Mouse (Mus musculus): ENCODE data around the gene Frrs1. TPM values are rescaled to one million over a fixed set of nuclear protein-coding genes. Genes with fewer than 3 reads are reported as not detected.

The Frrs1 gene
- polyA plus RNA-seq, 1 experiment from 2014 or later = 7.5 TPM

DNA sequence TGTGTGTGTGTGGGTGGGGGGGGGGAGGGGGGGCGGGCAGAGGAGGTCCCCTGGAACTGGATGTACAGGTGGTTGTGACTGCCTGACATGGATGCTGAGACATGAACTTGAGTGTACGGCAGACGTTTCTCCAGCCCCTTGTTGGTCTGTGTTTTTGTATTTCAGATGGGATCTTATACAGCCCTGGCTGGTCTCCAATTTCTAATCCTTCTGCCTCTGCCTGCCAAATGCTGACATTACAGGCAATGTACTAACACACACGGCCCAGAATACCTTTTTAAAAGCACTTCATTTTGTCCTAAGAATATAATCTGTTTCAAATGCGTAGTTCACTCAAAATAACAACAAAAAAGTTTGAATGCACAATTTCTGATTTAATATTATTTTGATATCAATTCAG, 27.9 kb upstream of the Frrs1 start:
- H3K27ac ChIP-seq (ENCODE audit: low read length) = no peak overlapping the region
- H3K4me1 ChIP-seq (replicated peaks; ENCODE audit: control insufficient read depth, insufficient read depth, low read length) = peaks cover 3% of the 10 kb centered on the region; the same call in 1 of the 2 replicates
- no peaks in the 10 kb centered on the region for H3K9me3 ChIP-seq (ENCODE audit: control insufficient read depth, low read length)
- H3K9ac ChIP-seq (ENCODE audit: low read length) = no peak overlapping the region
- no peak overlapping the region for H3K4me3 ChIP-seq (ENCODE audit: low read length)
- no peaks in the 10 kb centered on the region for H3K36me3 ChIP-seq (ENCODE audit: control insufficient read depth, insufficient read depth, low read length)
- WGBS = 59% methylated on average over 5 of the region's 5 CpGs
- H3K27me3 ChIP-seq (ENCODE audit: control insufficient read depth, insufficient read depth, low read depth, low read length) = no peaks in the 10 kb centered on the region
- H3K4me2 ChIP-seq (ENCODE audit: low read depth, low read length) = no peak overlapping the region
- ATAC-seq (ENCODE audit: low read depth) = no peak

DNA sequence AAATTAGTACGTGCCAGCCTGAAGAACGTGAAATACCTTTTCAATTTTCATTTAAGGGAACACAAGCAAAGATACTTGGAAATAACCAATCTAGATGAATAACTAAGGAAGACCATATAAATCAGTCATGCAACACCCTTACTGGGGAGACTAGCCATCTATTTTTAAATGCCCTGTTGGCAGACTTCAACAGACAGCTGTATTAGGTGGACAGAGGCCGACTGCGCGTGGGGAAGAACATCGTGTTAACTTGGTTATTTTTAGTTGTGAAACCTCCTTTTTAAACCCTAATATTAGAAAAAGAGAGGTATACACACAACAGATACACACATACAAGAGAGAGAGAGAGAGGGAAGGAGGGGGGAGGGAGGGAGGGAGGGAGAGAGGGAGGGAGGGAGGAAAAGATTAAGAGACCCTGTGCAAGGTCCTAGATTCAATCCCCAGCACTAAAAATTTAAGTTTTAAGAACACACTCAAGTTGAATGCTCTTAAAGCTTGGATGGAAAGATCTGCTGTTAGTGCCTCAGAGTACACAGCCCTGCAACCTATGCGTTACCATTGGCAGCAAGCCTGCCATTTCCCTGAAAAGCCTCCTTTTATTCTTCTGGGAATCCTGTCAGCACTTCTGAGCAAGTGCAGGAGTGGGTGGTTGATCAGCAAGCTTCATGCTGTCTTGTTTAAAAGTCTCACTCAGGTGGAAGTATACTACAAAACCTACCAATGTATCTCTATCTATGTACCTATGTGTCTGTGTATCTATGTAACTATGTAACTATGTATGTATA, 26.5 kb upstream of the Frrs1 start:
- Histone ChIP-seq H3K4me3 (ENCODE audit: low read length) (no peak overlapping the region), H3K27ac (ENCODE audit: low read length) (no peak overlapping the region), H3K4me1 (replicated peaks; ENCODE audit: control insufficient read depth, insufficient read depth, low read length) (peaks cover 3% of the 10 kb centered on the region; the same call in 1 of the 2 replicates), H3K9ac (ENCODE audit: low read length) (no peak overlapping the region), H3K36me3 (ENCODE audit: control insufficient read depth, insufficient read depth, low read length) (no peaks in the 10 kb centered on the region), H3K4me2 (ENCODE audit: low read depth, low read length) (no peak overlapping the region), H3K27me3 (ENCODE audit: control insufficient read depth, insufficient read depth, low read depth, low read length) (no peaks in the 10 kb centered on the region), H3K9me3 (ENCODE audit: control insufficient read depth, low read length) (no peaks in the 10 kb centered on the region)
- WGBS = 76% methylated on average over 7 of the region's 7 CpGs
- ATAC-seq (ENCODE audit: low read depth) = no peak

DNA sequence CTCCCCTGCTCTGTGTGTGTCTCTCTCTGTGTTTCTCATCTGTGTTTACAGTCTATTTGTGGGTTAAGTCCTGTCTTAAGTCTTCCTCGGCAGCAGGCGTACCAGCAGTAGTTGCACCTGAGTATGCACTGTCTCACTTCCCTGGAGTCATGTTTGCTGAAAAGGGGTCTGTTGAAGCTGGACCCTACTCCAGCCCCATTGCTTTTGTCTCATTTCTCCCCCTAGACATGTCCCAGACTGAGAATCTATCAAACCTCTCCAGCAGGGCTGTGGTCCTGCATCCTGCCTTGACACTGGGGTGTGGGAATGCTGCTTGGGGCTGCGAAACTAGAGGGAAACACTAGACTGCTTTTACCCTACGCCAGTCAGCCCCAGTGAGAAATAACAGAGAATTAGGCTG, 25.8 kb upstream of the Frrs1 start:
- Histone ChIP-seq H3K27me3 (ENCODE audit: control insufficient read depth, insufficient read depth, low read depth, low read length) (no peaks in the 10 kb centered on the region; the same call in 1 of the 2 replicates), H3K9me3 (ENCODE audit: control insufficient read depth, low read length) (no peaks in the 10 kb centered on the region), H3K4me3 (ENCODE audit: low read length) (no peak overlapping the region), H3K9ac (ENCODE audit: low read length) (no peak overlapping the region), H3K4me2 (ENCODE audit: low read depth, low read length) (no peak overlapping the region), H3K4me1 (replicated peaks; ENCODE audit: control insufficient read depth, insufficient read depth, low read length) (peaks cover 3% of the 10 kb centered on the region; the same call in 1 of the 2 replicates), H3K36me3 (ENCODE audit: control insufficient read depth, insufficient read depth, low read length) (no peaks in the 10 kb centered on the region), H3K27ac (ENCODE audit: low read length) (no peak overlapping the region)
- no peak for ATAC-seq (ENCODE audit: low read depth)
- 76% methylated on average over 4 of the region's 4 CpGs for WGBS

DNA sequence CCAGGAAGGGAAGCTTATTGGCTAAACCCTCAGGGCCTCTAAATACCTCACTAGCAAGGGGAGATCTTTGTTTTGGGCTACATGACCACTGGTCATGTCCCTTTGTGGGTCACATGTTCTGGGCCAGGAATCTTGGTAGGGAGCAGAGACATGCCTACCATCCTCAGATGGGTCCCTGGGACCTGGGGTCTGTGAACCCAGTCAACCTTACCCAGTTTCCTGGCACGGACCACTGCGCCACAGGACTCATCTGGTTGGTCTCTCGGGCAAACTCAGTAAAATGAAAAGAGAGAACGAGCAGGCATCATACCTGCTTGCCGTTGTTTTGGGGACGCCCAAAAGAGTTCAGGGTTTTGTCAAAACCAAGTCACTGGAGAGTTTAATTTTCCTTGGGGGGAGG, 25.0 kb upstream of the Frrs1 start:
- Histone ChIP-seq H3K9ac (ENCODE audit: low read length) (no peak overlapping the region), H3K9me3 (ENCODE audit: control insufficient read depth, low read length) (no peaks in the 10 kb centered on the region), H3K4me2 (ENCODE audit: low read depth, low read length) (no peak overlapping the region), H3K27ac (ENCODE audit: low read length) (no peak overlapping the region), H3K4me1 (replicated peaks; ENCODE audit: control insufficient read depth, insufficient read depth, low read length) (peaks cover 3% of the 10 kb centered on the region; the same call in 1 of the 2 replicates), H3K27me3 (ENCODE audit: control insufficient read depth, insufficient read depth, low read depth, low read length) (no peaks in the 10 kb centered on the region; the same call in 1 of the 2 replicates), H3K4me3 (ENCODE audit: low read length) (no peak overlapping the region), H3K36me3 (ENCODE audit: control insufficient read depth, insufficient read depth, low read length) (no peaks in the 10 kb centered on the region)
- WGBS = 91% methylated on average over 6 of the region's 6 CpGs
- ATAC-seq (ENCODE audit: low read depth) = no peak

DNA sequence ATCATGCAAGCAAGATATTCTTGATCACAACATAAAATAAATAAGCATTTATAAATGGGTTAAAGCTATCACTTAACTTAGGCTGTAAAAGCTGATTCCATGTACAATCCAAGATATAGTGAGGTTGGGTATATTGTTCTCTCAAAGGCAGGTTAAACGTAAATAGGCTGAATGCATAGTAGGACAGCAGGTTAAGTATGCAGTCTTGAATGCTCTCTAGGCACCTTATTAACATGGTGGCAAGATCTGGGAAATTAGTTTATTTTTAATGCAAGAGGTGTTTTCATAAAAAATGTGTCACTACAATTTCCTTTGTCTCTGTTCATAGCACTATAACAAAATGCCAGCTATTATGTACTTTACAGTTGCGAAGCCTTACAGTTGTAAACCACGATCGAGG, 23.9 kb upstream of the Frrs1 start:
- WGBS = 65% methylated on average over 4 of the region's 4 CpGs
- H3K9ac ChIP-seq (ENCODE audit: low read length) = peak overlapping the region; percentile 66
- H3K9me3 ChIP-seq (ENCODE audit: control insufficient read depth, low read length) = no peaks in the 10 kb centered on the region
- H3K4me2 ChIP-seq (ENCODE audit: low read depth, low read length) = peak overlapping the region; percentile 80
- H3K27ac ChIP-seq (ENCODE audit: low read length) = no peak overlapping the region; the same call in 1 of the 2 replicates
- no peak for ATAC-seq (ENCODE audit: low read depth)
- H3K36me3 ChIP-seq (ENCODE audit: control insufficient read depth, insufficient read depth, low read length) = no peaks in the 10 kb centered on the region
- H3K4me1 ChIP-seq (replicated peaks; ENCODE audit: control insufficient read depth, insufficient read depth, low read length) = peaks cover 3% of the 10 kb centered on the region; the same call in 1 of the 2 replicates
- H3K27me3 ChIP-seq (ENCODE audit: control insufficient read depth, insufficient read depth, low read depth, low read length) = no peaks in the 10 kb centered on the region; the same call in 1 of the 2 replicates
- peak overlapping the region; percentile 50; the same call in 1 of the 2 replicates for H3K4me3 ChIP-seq (ENCODE audit: low read length)

DNA sequence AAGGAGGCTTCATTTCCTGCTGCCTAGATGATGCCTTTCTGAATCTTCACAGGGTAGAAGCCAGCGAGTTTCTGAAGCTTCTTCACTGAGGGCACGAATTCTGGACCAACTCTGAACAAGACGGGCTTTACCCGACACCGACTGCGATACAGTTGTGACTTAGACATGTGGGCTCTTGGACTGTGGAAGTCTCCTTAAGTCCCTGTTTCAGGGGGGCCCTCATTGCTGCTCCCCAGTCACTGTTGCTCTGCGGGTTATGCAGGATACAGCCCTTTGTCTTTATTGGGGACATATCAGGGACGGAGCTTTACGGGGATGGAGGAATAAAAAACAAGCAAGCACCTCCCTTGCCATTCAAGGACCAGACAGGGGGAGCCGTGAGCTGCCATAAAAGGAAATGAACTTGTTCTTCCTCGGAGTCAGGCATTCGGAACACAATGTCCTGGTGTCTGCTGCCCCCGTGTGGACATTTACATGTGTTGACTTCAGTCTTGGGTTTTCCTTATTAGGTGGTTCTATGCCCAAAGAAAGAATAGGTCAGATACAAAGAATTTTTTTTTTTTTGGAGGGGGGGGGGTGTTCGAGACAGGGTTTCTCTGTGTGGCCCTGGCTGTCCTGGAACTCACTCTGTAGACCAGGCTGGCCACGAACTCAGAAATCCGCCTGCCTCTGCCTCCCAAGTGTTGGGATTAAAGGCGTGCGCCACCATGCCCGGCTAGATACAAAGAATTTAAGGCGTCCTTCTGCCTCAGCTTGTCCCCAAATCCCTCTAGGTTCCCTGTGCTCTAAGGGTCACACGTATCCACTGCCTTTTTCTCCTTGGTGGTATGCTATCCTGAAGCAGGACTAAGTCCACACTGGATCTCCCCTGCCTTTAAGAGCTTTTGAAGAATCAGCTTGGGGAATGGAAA, 23.2 kb upstream of the Frrs1 start:
- Histone ChIP-seq H3K9ac (ENCODE audit: low read length) (peak overlapping the region; percentile 66), H3K9me3 (ENCODE audit: control insufficient read depth, low read length) (no peaks in the 10 kb centered on the region), H3K4me3 (ENCODE audit: low read length) (peak overlapping the region; percentile 50), H3K27me3 (ENCODE audit: control insufficient read depth, insufficient read depth, low read depth, low read length) (no peaks in the 10 kb centered on the region; the same call in 1 of the 2 replicates), H3K4me2 (ENCODE audit: low read depth, low read length) (peak overlapping the region; percentile 80), H3K27ac (ENCODE audit: low read length) (no peak overlapping the region; the same call in 1 of the 2 replicates), H3K4me1 (replicated peaks; ENCODE audit: control insufficient read depth, insufficient read depth, low read length) (peaks cover 3% of the 10 kb centered on the region; the same call in 1 of the 2 replicates), H3K36me3 (ENCODE audit: control insufficient read depth, insufficient read depth, low read length) (no peaks in the 10 kb centered on the region)
- peak; percentile 83 for ATAC-seq (ENCODE audit: low read depth)
- WGBS = 24% methylated on average over 21 of the region's 21 CpGs

DNA sequence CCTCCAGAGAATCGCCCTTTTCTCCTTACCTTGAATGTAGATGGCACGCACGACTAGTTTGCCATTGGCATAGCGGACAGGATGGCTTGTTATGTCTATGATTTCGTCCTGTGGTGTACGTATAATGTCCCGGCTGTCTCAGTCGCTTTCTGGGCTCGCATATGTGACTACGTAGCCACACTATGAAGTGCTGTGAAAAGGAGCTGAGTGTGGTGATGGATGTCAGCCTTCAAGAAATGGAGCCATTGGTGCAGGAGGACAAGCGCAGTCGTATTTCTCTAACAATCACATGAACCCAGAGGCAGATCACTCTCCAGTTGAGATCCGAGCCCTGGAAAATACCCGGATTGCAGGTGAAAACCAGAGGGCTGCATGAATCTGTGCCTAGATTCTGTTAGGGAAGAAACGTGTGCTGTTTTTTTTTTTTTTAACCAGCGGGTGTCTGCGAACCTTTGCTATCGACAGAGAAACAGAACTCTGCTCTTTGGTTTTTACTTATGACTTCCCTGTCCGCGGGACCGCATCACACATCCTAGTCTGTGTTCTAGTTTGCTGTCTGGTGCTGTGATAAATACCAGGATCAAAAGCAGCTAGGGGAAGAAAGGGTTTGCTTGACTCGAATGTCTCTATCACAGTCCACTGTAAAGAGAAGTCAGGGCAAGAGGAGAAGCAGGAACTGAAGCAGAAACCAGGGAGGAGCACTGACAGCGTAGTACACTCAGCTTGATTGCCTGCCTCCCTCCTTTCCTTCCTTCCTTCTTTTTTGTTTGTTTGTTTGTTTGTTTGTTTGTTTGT, 22.4 kb upstream of the Frrs1 start:
- no peak overlapping the region for H3K27ac ChIP-seq (ENCODE audit: low read length)
- no peak overlapping the region for H3K4me2 ChIP-seq (ENCODE audit: low read depth, low read length)
- H3K4me1 ChIP-seq (replicated peaks; ENCODE audit: control insufficient read depth, insufficient read depth, low read length) = peaks cover 3% of the 10 kb centered on the region; the same call in 1 of the 2 replicates
- ATAC-seq (ENCODE audit: low read depth) = no peak
- no peak overlapping the region for H3K4me3 ChIP-seq (ENCODE audit: low read length)
- 72% methylated on average over 23 of the region's 23 CpGs for WGBS
- no peaks in the 10 kb centered on the region; the same call in 1 of the 2 replicates for H3K27me3 ChIP-seq (ENCODE audit: control insufficient read depth, insufficient read depth, low read depth, low read length)
- no peaks in the 10 kb centered on the region for H3K9me3 ChIP-seq (ENCODE audit: control insufficient read depth, low read length)
- no peak overlapping the region for H3K9ac ChIP-seq (ENCODE audit: low read length)
- no peaks in the 10 kb centered on the region for H3K36me3 ChIP-seq (ENCODE audit: control insufficient read depth, insufficient read depth, low read length)

DNA sequence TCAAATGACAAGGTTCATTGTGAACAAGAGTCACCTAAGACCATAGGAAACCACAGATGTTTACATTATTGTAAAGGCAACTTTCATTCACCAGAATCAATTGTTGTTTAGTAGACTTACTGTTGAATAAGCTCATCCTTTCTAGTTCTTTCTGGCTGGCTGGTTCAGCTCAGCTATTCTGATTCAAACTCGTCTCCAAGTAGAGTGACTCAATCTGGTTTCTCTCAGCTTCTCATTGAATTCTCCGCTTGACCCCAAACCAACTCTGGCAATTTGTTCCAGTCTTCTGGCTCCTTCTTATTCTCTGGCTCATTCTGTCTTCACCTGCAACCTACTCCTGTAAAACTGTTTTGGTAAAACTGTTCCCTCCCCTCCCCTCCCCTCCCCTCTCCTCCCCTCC, 18.0 kb upstream of the Frrs1 start:
- Histone ChIP-seq H3K9me3 (ENCODE audit: control insufficient read depth, low read length) (no peaks in the 10 kb centered on the region), H3K4me3 (ENCODE audit: low read length) (no peak overlapping the region)
- WGBS = 71% methylated on average over 2 of the region's 2 CpGs

More for the DNA sequence above, 18.0 kb upstream of the Frrs1 start:
- H3K27me3 ChIP-seq (ENCODE audit: control insufficient read depth, insufficient read depth, low read depth, low read length) = no peaks in the 10 kb centered on the region; the same call in 1 of the 2 replicates
- H3K4me1 ChIP-seq (replicated peaks; ENCODE audit: control insufficient read depth, insufficient read depth, low read length) = no peaks in the 10 kb centered on the region
- no peak overlapping the region for H3K9ac ChIP-seq (ENCODE audit: low read length)
- no peak overlapping the region for H3K27ac ChIP-seq (ENCODE audit: low read length)
- H3K36me3 ChIP-seq (ENCODE audit: control insufficient read depth, insufficient read depth, low read length) = no peaks in the 10 kb centered on the region
- ATAC-seq (ENCODE audit: low read depth) = no peak
- H3K4me2 ChIP-seq (ENCODE audit: low read depth, low read length) = no peak overlapping the region

All from lung, embryonic 16.5 days (tissue).